Mouse (Mus musculus): ENCODE measurements around the gene 4930558C23Rik.

DNA sequence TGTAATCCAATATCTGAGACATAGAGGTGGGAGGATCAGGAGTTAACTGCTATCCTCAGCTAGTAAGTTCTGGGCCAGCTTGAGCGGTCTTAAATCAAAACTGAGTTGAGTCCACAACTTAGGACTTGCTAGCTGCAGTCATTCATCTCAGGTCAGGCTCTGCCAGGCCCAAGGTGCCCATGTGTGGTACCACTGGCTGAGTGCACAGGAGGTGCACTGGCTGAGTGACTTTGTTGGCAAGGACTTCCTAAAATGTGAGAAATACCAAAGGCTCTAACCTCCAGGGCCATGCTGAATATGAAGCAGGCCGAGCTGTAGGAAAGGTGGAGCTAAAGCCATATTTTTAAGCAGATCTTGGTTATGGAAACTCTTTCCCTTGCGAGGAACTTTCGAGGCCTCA is 65.3 kb downstream of the 4930558C23Rik start:
- TF ChIP-seq CTCF (IDR thresholded peaks at IDR 0.05; ENCODE audit: extremely low read depth, insufficient read length, insufficient replicate concordance, low read depth, low read length) (no peak), POLR2A (IDR thresholded peaks at IDR 0.05; ENCODE audit: low read depth, low read length) (no peak)
